Mouse (Mus musculus) 3134 (cell line): ENCODE data around the gene Tmem246.
"Not testable (repeated sequence)": the region's sequence is repeated elsewhere in the genome, so short reads cannot be mapped to it uniquely, and the experiment has no call there.

Source experiments
- DNase-seq: peaks from one replicate; pipeline ENCODE4 v3.0.0-alpha.2; 2011; ENCODE audit warnings: low spot score; ENCODE audit not compliant: insufficient read length; ENCODE audit errors: extremely low read depth

The Tmem246 gene

DNA sequence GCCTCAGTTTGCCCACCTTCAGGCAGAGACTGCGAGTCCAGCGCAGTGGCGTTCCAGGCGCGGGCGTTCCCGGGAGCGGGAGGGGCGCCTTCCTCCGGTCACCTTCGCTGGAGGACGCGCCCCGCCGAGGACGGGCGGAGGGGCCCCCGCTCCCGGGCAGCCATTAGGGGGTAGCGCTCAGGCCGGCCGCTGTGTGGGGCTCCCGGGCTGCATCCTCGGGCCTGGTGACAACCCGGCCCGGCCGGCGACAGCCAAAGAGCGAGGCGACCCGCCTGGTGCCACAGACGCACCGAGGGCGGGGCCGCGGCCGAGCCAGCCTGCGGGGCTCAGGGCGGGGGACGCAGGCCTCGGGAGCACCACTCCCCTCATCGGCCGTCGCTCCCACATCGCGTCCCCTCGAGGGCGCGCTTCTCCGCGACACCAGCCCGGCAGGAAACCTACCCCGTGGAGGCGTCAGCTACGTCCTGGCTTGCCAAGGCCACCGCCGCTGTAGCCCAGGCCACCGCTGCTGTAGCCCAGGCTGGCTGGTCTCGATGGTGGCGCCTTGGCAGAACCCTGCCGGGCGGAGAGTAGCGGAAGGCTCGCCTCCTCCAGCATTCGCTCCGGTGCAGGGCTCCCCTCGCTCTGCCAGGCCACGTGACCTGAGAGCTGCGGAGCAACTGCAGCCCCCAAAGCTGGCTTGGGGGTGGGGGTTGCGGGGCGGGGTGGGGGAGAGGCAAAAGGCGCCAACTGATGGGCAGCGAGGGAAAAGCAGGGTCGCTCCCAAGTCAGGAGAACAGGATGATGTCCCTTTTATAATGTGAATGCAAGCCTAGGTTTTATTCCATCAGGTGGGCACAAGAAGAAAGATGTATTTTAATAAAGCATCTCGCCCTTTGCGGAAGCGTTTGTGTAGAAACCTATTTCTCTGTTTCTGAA lies at the start of gene Tmem246:
TSS of gene Tmem246 (minus strand) at position 694 of the 918 bp plus-strand sequence.
- DNase-seq: no peak

DNA sequence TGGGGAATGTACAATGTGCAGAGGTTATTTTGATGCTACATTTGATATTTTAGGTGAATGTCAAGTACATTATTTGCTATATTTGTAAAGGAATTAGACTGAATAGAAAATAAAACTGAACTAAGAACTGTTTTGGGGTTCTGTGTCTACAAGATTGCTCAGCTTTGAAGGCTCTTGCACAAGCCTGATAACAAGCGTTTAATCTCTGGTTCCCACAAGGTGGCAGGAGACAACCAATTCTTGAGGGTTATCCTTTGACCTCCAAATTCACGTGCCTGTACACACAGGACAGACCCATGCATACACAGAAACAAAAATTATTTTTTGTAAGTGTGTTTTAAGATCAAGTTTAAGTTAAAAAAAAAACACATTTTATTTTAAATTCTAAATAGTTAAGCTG lies 42.2 kb upstream of the Tmem246 start:
- no peak for DNase-seq

DNA sequence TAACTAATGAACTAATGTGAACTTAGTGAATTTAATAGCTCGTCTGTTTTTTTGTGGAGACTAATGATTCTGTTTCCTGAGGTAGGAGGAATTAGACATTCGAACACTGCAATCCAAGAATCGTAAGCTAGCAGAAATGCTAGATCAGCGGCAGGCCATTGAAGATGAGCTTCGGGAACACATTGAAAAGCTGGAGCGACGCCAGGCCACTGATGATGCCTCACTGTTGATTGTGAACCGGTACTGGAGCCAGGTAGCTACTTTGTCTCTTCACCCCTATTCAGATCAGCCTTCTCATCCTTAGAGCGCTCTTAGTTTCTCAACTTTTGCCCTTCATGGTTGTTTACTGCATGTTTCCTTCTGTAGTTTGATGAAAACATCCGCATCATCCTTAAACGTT lies 40.1 kb upstream of the Tmem246 start:
- DNase-seq: no peak

DNA sequence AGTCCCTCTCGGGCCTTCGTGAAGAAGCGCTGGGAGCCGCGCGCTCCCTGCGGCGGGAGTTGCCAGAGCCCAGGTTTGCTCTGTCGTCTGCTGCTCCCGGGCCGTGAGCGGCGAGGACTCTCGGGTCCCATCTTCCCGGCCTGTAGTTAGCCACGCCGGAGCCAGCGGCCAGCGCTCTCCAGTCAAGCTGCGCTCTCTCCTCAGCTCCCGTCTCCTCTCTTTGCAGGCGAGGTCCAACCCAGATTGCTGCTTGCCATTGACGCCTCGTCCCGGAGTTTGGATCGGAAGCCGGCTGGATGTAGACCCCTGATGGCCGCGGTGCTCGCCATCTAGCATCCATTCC lies 34.4 kb upstream of the Tmem246 start:
- no peak for DNase-seq

DNA sequence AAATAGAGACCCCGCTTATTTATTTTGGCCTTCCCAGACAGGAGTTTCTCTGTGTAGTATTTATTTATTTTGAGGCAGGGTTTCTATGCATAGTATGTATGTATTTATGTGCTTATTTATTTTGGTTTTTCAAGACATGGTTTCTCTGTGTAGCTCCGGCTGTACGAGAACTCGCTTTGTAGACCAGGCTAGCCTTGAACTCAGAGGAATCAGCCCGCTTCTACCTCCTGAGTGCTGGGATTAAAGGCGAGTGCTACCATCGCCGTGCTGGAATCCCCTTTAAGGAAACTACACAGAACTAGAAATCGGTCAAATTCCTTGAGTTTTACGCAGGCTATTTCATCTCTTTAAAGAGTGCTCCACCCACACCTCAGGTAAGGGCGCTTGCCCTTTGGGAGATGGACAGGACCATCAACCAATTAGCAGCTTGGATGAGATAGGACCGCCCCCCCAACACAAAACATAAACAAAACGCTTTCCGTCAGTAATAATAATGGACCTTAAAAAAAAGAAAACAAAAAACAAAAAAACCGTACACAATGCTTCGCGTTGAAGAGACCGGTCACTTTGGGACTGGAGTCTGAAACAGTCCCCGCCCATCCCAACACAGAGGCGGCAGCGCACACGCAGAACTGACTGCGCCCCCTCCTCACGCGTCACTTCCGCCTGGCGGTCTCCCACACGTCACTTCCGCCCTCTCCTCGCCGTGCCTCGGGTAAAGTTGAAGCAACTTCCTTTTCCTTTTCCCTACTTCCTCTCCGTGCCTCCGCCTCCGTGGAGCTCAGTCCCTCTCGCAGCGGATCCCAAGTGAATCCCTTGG lies 33.9 kb upstream of the Tmem246 start, which contains the start of gene Rnf20:
TSS of gene Rnf20 (plus strand) at position 688 of the 820 bp plus-strand sequence.
- DNase-seq: peak; percentile 95

DNA sequence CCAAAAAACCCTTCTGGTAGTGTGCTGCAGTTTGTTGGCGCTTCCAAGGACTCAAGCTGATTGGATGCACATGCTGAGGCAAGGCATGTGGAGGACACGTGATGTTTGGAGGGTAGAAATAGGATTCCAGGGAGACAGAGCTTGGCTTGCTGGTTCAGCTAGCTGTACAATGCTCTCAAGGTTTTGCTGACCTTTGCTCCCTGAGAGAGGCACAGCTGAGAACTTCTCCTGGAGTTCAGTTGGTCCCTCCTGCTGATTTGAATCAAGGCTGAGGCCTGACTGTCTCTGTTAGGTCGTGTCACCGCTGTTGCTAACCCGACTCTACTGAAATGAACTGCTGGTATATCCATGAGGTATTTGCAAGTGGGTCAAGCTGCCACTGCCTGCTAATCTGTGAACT lies 31.3 kb upstream of the Tmem246 start:
- DNase-seq: no peak

DNA sequence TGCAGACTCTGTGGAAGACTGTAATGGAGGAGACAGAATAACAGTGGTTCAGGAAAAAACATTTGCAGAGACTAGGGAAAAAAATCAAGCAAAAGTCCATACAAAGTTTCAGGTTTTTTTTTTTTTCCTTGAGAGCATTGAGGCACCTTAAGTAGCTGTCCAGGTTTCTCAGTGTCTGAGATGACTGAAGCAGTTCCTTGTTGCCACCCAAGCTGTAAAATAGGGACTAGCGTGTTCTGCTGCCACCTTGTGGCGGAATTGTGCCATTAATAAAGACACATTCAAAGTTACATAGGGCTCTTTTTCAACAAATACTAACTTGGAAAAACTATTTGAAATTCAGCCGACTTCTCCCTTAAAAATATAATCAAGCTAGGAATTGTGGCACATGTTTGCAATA lies 29.3 kb upstream of the Tmem246 start:
- DNase-seq: no peak

DNA sequence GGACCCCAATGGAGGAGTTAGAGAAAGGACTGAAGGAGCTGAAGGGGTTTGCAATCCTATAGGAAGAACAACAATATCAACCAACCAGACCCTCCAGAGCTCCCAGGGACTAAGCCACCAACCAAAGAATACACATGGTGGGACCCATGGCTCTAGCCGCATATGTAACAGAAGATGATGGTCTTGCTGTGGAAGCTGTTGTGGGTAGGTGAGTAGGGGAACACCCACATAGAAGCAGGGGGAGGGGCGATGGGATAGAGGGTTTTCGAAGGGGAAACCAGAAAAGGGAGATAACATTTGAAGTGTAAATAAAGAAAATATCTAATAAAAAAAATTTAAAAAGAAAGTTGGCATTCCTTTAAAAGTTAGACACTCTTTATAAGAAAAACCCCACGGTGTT lies 27.3 kb upstream of the Tmem246 start:
- DNase-seq: not testable (repeated sequence)

DNA sequence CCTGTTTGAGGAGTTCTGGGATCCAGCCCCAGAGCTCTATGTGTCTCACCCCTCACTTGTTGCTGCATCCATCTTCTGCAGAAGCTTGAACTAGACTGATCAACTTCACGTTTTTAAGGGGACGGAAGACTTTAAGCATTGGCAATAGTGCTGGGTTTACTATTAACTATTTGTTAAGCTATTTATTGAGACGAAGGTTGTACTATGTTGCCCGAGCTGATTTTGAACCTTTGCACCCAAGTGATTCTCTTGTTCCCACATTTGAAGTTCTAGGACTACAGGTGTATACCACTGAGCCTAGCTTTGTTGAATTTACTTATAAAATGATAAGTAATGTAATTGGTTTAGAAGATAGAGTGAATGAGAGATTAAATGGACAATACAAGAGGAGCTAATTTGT lies 26.2 kb upstream of the Tmem246 start:
- DNase-seq: no peak

DNA sequence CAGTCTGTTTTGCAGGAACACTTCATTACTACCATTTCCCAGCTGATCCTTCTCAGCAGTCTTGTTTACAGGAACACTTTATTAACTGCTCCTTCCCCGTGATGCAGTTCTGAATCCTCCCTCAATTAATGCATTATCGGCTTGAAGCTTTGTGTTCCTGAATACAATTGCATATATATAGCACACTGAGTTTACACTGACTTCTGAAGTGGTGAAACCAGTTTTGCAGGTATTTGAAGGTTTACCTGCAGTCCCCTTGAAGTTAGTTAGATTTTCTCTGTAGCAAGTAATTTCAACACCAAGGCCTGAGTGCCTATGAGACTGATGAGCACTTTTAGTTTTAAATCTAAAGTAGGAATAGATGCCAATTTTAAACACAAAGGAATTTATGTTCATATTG lies 24.6 kb upstream of the Tmem246 start:
- DNase-seq: no peak

DNA sequence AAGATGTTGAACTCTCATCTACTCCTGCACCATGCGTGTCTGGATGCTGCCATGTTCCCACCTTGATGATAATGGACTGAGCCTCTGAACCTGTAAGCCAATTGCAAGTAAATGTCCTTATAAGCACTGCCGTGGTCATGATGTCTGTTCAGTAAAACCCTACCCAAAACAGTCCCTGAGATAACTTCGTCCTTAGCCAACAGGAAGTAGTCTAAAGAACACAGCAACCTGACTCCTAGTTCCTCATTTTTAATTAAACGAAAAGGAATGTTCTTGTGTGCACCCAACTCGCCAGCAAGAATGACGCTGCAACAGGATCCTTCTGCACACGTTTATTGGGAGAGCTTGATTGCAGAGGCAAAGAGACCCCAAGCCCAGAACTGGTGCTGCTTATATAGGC lies 22.2 kb upstream of the Tmem246 start:
- not testable (repeated sequence) for DNase-seq

DNA sequence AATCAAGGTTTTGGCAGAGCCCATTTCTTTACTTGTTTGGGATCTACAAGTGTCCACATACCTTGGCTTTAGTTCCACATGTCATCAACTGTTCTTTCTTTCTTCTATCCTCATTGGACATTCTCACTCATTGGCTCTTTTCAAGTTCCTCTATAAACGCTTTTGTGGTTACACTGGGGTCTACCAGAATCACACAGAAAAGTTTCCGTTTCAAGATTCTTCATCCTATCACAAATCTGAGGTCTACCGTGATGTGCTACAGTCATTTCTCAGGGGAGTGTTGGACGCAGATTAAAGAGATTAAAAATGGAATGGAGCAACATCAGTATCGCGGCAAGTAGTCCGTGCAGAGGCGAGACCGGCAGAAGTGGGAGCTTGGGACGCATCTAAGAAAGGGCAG lies 19.2 kb upstream of the Tmem246 start:
- DNase-seq: no peak

DNA sequence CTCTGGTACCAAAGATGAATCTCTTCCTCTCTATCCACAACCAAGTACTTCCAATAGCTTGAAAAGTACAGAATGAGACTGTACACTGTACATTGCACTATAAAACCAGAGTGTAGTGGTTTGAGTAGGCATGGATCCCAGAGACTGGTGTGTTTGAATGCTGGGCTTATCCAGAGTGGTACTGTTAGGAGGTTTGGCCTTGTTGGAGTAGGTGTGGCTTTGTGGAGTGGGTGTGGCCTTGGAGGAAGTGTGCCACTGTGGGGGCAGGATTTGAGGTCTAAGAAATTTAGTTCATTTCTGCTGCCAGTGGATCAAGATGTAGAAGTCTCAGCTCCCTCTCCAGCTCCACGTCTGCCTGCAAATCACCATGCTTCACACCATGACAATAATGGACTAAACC lies 7.8 kb upstream of the Tmem246 start:
- DNase-seq: no peak

DNA sequence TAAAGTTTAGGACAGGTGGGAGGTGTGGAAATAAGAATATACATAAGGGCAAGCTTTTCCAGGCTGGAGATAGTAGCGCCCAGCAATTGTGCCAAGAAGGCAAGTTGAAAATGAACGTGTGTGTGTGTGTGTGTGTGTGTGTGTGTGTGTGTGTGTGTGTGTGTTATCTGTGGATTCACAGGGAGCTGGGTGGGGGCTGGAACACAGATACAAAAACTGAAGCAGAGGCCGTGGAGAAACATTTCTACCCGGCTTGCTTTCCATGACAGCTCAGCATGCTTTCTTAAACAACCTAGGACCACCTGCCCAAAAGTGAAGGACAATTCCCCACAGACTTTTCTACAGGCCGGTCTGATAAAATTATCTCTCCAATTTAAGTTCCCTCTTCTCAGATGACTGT lies 6.9 kb upstream of the Tmem246 start:
- DNase-seq: no peak

DNA sequence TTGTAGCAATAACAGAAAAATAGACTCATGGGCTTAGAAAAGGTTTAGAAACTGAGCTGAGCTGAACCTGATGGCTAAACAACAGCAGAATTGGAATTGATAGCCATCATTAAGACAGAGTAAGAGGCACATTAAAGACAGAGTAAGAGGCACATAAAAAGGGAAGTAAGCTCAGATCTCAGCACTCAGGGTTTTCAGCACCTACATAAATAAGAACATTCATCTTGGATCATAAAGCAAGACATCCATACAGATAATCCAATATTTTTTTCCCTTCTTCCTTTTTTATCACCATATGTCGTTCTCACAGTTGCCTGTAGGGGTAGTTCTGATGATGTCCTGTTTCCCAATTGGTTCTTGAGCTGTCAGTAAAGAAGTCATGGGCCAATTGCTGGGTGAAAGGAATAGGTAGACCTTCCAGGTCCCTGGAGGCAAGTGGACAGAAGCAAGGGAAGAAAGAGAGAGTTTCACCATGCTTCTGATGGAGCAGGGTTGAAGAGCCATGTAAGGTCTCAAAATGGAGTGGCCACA lies 6.4 kb upstream of the Tmem246 start:
- DNase-seq: no peak

DNA sequence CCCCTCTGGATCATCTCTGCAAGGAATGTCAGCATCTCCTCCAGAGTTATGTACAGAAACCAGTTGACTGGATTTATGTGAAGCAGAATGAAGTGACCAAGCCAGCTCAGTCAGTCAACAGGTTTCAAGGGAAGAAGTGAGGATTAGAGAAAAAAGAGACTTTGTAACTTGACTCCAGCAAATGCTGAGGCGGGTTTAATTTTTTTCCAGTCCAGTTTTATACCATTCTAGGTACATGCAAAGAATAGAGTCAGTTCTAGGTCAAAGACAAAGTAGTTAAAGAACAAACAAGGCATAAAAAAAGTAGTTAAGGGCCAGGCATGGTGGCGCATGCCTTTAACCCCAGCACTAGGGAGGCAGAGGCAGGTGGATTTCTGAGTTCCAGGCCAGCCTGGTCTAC lies 5.5 kb upstream of the Tmem246 start:
- DNase-seq: no peak

DNA sequence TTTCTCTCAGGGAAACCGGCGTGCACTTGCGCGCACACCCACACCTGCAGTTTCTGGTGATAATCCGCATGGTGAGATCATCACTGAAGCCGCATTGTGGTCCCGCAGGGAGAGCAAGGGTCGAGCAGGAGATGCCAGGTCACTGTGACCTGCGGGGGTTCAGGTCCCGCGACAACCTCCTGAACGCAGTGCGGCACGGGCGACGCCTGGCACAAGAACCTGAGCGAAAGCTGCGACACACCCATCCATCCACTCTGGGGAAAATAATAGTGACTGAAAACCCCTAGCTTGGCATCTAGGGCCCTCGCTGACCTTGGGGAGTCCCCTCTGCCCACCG lies 862 bp downstream of the Tmem246 start:
- no peak for DNase-seq

DNA sequence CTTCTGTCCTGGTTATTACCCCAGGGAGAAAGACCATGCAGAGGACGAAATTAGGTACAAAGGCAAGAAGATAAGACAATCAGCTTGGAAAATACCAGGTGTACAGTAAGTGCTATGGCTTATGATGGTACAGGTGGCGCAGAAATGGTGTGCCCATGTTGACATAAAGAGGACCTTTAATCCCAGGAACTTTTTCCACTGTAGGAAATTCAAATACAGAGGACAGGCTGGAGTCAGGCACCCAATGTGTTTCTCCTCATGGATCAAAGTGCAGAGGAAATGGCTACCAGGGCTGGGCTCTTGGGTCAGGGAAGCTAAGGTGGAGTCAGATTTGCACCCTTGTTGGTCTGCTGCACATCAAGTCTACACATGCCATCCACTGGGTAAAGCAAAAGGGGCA lies 7.5 kb downstream of the Tmem246 start:
- DNase-seq: no peak

DNA sequence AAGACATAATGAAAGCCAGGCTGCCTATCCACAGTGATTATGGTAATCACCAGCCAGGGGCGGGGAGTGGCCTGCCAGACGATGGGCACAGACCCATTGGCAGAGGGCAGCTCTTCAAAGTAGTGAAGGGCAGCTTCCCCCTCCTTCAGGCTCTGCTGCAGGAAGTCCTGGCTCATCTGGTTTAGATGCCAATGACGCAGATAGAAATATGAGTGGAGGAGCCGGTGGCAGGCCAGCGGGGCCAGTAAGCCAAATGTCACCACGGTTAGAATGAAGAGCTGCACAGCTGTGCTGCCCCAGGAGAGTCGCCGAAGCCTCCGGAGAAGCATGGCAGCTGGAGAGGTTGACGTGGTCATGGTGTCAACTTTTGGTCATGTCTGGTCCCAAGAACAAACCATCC lies 10.9 kb downstream of the Tmem246 start:
- no peak for DNase-seq

DNA sequence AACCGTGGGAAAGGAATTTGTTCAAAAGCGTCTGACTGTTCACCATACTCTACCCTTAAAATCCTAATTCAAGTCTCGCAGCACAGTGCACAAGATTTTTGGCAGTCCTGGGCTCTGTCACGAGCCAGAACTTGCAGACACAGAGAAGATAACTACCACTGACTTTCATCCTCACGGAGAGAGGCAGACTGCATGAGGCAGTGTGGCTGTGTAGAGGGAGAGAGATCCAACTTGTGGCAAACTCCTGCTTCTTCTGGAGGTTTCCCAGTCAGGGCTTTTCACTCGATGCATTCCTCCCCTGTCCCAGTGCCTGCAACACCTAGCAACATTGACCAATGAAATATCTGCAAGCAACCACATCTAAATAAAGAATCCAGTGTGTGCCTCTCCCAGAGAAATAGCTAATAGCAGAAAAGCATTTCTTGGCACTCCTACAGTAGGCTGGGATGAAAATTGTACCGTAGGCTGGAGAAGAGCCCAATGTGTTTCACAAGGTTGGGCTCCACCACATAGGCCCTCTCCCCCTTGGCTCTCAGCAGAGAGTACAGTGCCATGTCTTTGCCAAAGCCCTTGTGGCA lies 12.1 kb downstream of the Tmem246 start:
- no peak for DNase-seq
